Mouse (Mus musculus) embryo, embryonic 10 days (tissue): Measurements from ENCODE around the gene Tnfaip6.
A peak's percentile ranks its signal among the peaks of the same experiment; 100 is the strongest.

Experiments used
- DNase-seq: peaks from one replicate; pipeline ENCODE4 v3.0.0-alpha.2; 2015; ENCODE audit warnings: low spot score

Tnfaip6 gene

GRCm38 (mm10) chr2:52053502-52053901, 15.7 kb downstream of the Tnfaip6 start:
- DNase-seq = no peak

DNA sequence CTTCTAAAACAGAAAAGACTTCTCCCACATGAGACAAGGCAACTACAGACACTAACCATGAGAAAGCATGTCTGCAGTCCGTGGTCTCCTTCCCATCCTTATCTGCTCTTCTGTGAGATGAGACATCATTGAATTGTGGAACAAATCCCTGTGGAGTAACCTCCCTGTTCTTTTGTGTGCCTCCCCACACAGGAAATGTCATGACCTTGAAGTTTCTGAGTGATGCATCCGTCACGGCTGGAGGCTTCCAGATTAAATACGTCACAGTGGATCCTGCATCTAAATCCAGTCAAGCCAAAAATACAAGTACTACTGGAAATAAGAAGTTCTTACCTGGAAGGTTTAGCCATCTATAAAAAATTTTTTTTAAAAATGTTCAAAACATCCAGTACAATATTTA, 17.8 kb downstream of the Tnfaip6 start:
- DNase-seq = peak; percentile 32

DNA sequence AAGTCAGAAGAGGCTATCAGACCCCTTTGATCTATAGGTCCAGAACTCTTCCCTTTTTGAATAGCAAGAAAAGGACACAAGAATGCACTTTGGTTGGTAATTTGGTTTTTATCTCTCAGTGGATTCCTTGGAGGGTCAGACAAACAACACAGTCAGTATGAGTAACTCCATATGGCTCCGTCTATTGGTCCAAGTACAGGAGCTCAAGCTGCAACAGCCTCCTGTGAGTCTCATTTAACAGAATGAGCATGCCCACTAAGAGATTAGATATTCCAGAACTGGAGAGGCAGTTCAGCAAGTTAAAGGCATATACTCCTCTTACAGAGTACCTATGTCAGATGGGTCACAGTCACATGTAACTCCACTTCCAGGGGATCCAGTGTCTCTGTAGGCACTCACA, 19.3 kb downstream of the Tnfaip6 start:
- no peak for DNase-seq

- DNase-seq = no peak
These were observed 19.9 kb downstream of the Tnfaip6 start for GRCm38 (mm10) chr2:52057681-52058080.

DNA sequence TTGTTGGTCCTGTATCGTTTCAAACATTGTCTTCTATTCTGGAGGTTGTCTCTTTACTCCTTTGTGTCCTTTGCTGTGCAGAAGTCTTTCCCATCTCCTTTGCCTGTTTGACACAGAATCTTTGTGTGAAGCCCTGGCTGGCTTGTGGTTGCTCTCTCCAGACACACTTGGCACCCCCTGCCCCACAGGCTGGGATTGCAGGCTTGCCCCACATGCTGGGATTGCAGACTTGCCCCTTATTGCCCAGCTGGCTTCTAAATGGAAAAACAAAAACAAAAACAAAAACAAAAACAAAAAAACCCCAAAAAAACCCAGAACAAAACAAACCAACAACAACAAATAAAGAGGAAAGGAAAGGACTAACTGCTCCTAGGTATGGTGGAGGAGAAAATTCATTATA, 30.8 kb downstream of the Tnfaip6 start:
- no peak for DNase-seq

GRCm38 (mm10) chr2:52070816-52071215, 33.0 kb downstream of the Tnfaip6 start:
- DNase-seq = no peak

DNA sequence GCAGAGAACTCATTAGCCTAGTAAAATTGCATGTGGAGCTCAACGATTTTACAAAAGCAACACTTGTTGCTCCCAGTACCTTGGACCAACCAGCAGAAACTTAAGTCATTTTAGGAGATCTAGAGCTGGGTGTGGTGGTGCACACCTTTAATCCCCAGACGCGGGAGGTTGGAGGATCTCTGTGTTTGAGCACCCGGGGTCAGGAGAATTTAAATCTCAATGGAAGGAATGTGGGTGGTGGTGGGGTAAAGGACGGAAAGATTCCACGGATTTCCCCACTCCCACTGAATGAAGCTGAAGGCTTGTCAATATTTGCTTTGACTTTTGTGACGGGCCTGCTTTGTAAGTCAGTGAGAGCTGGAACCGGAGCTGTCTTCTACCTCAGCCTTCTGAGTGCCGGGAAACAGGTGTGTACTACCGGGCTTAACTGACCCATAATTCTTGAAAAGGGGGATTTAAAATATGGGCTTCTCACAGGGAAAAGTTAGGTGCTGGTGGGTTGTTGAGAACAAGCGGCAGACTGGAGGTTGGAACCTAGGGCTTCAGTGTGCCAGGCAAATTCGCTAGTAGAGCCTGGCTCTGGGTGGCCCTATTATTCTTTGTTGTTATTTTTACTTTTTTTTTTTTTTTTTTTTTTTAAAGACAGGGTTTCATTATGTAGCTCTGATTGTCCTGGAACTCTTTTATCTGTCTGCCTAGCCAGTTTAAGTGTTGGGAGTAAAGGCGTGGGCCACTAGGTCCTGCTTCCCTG, 33.6 kb downstream of the Tnfaip6 start:
- DNase-seq = no peak

- peak; percentile 35 for DNase-seq
These were observed 34.3 kb downstream of the Tnfaip6 start for GRCm38 (mm10) chr2:52072065-52072490.

DNA sequence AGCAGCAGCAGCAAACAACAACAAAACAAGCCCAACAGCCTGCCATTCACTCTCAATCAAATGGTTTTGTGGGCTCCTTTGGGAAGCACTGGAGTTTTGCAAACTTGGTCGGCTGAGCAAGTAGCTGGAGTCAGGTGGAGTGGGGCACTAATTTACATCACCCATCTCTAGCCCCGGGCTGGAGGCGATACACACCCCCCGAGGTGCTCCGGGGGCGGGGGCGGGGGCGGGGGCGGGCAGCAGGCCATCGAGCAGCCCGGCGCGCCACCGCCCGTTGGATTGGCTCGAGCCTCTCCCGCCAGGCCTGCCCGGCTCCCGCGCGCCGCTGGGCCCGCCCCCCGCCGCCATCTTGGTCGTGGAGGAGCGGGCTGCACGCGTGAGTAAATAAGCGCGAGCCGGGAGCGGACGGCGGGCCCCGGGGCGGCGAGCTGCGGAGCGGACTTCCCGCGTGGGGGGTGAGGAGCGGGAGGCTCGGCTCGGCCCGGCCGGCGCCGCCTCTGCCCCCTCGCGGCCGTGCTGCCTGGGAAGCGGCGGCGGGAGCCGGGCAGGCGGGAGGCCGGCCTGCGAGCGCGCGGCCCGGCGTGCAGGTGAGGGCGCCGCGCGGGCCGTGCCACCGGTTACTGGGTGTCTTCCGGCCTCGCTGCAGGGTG, 34.8 kb downstream of the Tnfaip6 start, which contains the start of gene Rif1:
Gene Rif1 (plus strand): TSS at position 342 of the 650 bp plus-strand sequence.
- peak; percentile 91 for DNase-seq

GRCm38 (mm10) chr2:52073141-52073904, 35.5 kb downstream of the Tnfaip6 start:
- peak; percentile 29 for DNase-seq

- DNase-seq = no peak
These were observed 40.9 kb downstream of the Tnfaip6 start for GRCm38 (mm10) chr2:52078666-52079065.

GRCm38 (mm10) chr2:52084013-52084412, 46.2 kb downstream of the Tnfaip6 start:
- no peak for DNase-seq

- no peak for DNase-seq
These were observed 46.8 kb downstream of the Tnfaip6 start for GRCm38 (mm10) chr2:52084571-52084970.
